Mouse (Mus musculus): ENCODE data around the gene Unc13d.
"Not testable (repeated sequence)": the region's sequence is repeated elsewhere in the genome, so short reads cannot be mapped to it uniquely, and the experiment has no call there.

Unc13d gene

GRCm38 (mm10) chr11:116042372-116043138, 35.2 kb downstream of the Unc13d start:
- DNase-seq = no peak

- DNase-seq = no peak
Observed at GRCm38 (mm10) chr11:116041833-116042232, 35.9 kb downstream of the Unc13d start.

- DNase-seq = no peak
Observed at GRCm38 (mm10) chr11:116040593-116040992, 37.2 kb downstream of the Unc13d start.

DNA sequence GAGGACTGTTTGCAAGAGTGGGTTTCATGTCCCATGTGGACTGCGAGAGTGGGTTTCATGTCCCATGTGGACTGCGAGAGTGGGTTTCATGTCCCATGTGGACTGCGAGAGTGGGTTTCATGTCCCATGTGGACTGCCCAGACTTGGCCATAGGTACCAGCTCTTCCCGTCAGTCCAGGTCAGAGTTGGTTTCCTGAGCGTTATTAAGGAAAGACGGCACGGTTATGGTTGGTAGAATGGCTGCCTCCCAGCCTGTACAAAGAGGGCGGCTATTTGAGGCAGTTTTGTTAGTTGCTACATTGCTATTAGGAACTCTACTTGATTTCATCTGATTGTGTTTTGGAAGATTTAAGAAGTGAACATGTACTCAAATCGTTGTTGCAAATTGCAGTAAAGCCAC, 39.9 kb downstream of the Unc13d start:
- DNase-seq = no peak

DNA sequence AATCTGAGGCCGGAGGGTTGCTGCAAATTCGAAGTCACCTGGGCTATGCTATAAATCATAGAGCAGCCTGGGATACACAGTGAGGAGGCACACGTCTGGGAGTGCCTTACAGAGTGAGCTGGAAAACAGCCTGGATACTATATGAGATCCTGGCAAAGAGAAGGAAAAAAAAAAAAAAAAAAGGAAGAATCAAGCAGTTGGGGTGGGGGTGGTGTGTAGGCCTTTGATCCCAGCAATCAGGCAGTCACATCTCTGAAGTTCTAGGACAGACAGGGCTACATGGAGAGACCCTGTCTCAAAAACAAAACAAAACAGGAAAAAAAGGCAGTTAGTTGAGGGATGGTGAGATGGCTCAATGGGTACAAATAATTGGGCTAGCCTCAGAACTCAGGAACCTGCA, 41.1 kb downstream of the Unc13d start:
- no peak for DNase-seq

GRCm38 (mm10) chr11:116034584-116034983, 43.2 kb downstream of the Unc13d start:
- no peak for DNase-seq

- peak; percentile 53 for DNase-seq
Observed at GRCm38 (mm10) chr11:116030898-116031845, 46.6 kb downstream of the Unc13d start.

GRCm38 (mm10) chr11:116030088-116030897, 47.5 kb downstream of the Unc13d start, which contains the start of gene Unk:
Gene Unk (plus strand): TSS chr11:116030322.
- peak; percentile 99 for DNase-seq

GRCm38 (mm10) chr11:116029086-116029865, 48.5 kb downstream of the Unc13d start:
- DNase-seq = no peak

GRCm38 (mm10) chr11:116028177-116028865, 49.4 kb downstream of the Unc13d start:
- DNase-seq = no peak

DNA sequence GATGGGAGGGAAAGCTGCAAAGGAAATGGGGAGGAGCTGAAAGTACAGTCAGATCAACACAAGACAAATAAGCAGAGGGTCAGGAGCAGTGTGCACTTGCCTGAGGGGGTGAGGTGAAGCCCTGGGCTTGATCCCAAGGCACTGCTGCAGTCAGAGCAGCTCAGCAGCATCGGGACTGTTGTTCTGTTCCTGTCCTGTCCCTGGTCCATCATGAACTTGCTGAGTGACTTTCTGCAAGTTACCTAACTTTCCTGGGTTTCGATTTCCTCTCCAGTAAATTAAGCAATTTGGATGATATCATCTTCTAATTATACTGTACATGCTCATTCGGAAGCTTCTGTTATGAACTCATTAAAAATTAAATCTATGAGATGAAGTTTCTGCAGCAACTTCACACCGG, 50.0 kb downstream of the Unc13d start, which contains the start of gene H3f3b:
H3f3b (minus strand) TSS at position 207 of the 400 bp plus-strand sequence.
- no peak for DNase-seq

DNA sequence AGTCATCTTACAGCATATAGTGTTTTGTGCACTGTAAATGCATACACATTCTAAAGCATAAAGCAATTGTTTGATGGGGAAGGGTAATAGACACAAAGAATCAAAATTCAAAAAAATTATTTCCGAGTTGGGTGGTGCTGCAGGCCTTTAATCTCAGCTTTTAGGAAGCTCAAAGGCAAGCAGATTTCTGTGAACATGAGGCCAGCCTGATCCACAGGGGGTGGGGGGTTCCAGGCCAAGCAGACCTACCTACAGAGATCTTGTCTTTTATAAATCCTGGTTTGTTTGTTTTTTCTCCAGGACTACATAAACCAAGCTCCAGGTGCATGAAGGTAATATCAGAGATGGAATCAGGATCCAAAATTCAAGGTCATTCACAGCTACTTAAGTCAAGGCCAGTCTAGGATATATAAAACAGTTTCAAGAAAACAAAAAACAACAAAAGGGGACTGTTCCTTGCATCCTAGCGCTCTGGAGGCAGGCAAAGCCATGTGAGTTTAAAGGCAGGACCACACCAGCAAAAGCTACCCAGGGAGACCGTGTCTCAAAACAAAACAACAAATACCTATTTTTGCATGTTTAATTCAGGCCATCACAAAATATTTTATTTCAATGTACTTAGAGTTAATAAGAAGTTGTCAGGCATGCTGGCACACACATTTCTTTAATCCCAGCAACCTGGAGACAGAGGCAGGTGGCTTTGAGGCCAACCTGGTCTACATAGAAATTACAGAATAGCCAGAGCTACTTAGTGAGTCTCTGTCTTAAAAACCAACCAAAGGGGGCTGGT, 52.5 kb downstream of the Unc13d start:
- no peak for DNase-seq

GRCm38 (mm10) chr11:116024356-116024808, 53.4 kb downstream of the Unc13d start:
- DNase-seq = peak; percentile 99

GRCm38 (mm10) chr11:116023771-116024355, 53.9 kb downstream of the Unc13d start:
- DNase-seq = peak; percentile 88

GRCm38 (mm10) chr11:116023074-116023770, 54.5 kb downstream of the Unc13d start:
- DNase-seq = not testable (repeated sequence)

DNA sequence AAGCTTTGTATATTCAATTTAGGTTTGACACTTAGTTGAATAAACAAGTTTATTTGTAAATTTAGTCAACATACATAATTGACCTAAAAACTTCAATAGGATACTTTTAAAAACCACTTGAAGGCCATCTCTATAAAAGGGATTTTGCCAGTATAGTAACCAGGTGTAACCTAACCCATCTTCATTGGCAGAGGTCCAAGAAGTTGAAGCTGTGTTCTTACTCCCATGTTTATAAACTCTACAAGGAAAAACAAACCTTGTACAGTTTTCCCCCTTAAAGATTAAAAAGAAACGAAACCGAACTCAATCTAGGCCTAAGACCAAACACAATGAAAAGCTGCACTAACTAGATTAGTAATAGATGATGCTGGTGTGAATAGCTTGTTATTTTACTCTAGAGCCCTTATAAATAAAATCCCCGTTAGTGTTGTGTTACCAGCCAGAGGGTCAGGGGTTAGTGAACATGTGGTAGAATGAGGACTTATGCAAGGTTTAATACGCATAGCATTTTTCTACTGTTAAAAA, 55.4 kb downstream of the Unc13d start:
- no peak for DNase-seq

DNA sequence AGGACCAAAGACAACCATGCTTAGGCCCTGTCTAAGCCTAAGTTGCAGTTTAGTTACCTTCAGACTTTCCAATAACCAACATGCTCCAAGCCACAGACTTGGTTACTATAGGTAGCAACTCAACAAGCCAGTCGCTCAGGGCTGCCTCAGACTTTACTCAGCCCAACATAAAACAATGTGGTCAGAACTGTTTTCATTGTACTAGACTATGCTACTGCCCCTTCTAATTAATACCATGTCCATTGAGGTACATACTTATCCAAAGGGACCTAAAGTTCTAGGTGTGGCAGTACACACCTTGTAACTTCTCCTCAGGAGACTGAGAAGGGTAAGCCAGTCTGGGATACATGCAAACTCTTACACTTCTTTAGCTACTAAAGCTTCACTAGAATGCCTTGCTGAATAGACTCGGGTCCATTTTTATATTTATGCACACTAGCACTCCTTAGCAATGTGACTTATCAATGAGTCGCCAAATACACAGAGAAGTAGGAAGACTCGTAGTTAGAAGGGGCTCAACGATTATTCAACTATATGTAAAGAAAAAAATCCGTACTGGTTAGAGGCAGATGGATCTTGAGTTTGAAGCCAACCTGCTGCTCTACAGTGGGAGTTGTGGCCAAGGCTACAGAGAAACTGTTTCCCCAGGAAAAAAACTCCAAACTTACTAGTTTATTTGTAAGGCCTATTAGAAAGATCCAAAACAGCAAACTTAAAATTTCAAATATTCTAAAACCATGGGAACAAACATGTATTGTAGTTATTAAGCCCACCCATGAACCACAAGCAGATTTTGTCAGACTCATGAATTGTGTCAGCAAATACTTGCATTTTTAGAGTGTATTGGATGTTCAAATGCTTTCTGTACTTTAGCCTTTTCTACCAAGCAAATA, 56.2 kb downstream of the Unc13d start:
- DNase-seq = no peak

GRCm38 (mm10) chr11:116020519-116020922, 57.2 kb downstream of the Unc13d start:
- no peak for DNase-seq

Measured in layer of hippocampus, adult 9-11 months (tissue).